In the genomic region with DNA sequence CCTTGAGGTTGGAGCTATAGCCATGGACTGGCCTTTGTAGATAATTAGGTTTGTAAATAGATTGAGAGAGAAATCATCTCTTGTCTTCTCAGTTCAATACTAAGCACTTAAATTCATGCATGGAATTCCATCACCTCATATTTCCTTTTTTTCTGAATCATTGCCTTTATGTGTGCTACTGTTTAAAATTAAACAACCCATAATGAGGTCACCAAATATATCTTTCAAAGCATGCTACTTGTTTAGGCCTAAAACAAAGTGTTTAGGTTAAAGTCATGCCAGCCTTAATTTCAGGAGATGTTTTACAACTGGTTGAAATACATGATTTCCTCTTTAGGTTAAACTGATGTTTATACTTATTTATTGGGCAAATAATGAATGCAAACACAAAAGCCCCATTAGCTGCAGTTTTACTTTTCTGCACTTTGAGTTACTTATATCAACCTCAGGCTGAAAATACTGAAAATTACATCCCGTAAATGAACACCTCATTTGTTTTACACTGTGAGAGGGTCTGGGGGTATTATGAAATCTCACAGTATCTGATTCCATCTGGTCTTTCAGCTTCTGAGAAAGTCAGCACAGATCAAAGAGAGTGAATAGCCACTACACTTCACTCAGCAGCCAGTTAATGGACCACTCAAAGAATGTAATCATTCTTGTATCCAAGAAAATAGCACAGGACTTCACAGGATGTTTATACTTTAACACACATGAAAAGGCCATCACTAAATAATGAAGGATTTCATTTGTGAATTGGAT, we compare ENCODE assay signal across 23 mouse cellular contexts.
"Had no signal": no experiment of that assay in that cellular context is flagged by ENCODE, and none has a peak within 500 bp of the region (broad histone marks: within the 10 kb centered on the region; RNA-seq: fewer than 3 reads in every experiment).

No protein-coding gene starts in this region.

- DNase-seq: gastrocnemius, postnatal 14 days; gastrocnemius, postnatal 36 days; heart, adult 2 months; heart, postnatal 14 days; heart, postnatal 36 days; kidney, adult 11 months; kidney, adult 8-10 months; kidney, postnatal 14 days; kidney, postnatal 36 days; layer of hippocampus, adult 9-11 months; layer of hippocampus, postnatal 36 days; left cerebral cortex, postnatal 4 days had no signal

- H3K4me2 ChIP-seq: heart, embryonic 11.5 days; heart, embryonic 13.5 days; heart, embryonic 15.5 days; hindbrain, embryonic 13.5 days; hindbrain, embryonic 15.5 days; limb, embryonic 13.5 days; limb, embryonic 15.5 days; liver, embryonic 12.5 days had no signal

- ATAC-seq: hindbrain, postnatal 0 days; intestine, embryonic 16.5 days; liver, embryonic 12.5 days had no signal

- H3K9ac ChIP-seq: heart, embryonic 13.5 days; heart, embryonic 15.5 days; hindbrain, embryonic 13.5 days; hindbrain, embryonic 15.5 days; limb, embryonic 13.5 days; limb, embryonic 15.5 days; liver, embryonic 12.5 days had no signal

- H3K4me3 ChIP-seq: heart, adult 2 months; heart, embryonic 13.5 days; heart, embryonic 15.5 days; hindbrain, embryonic 13.5 days; hindbrain, embryonic 15.5 days; limb, embryonic 13.5 days; limb, embryonic 15.5 days; liver, embryonic 12.5 days had no signal

- H3K27me3 ChIP-seq: heart, embryonic 13.5 days; heart, embryonic 15.5 days; hindbrain, embryonic 13.5 days; hindbrain, embryonic 15.5 days; limb, embryonic 13.5 days; limb, embryonic 15.5 days; liver, embryonic 12.5 days had no signal

- H3K27ac ChIP-seq: heart, adult 2 months; heart, embryonic 13.5 days; heart, embryonic 15.5 days; hindbrain, embryonic 13.5 days; hindbrain, embryonic 15.5 days; hindbrain, postnatal 0 days; kidney, postnatal 0 days; limb, embryonic 13.5 days; limb, embryonic 15.5 days; liver, embryonic 12.5 days had no signal

- H3K36me3 ChIP-seq: heart, embryonic 13.5 days; heart, embryonic 15.5 days; hindbrain, embryonic 13.5 days; hindbrain, embryonic 15.5 days; limb, embryonic 13.5 days; limb, embryonic 15.5 days; liver, embryonic 12.5 days had no signal

- H3K4me1 ChIP-seq: heart, embryonic 13.5 days; heart, embryonic 15.5 days; hindbrain, embryonic 13.5 days; hindbrain, embryonic 15.5 days; limb, embryonic 13.5 days; limb, embryonic 15.5 days; liver, embryonic 12.5 days had no signal

- H3K9me3 ChIP-seq: heart, embryonic 13.5 days; heart, embryonic 15.5 days; hindbrain, embryonic 15.5 days; limb, embryonic 13.5 days; limb, embryonic 15.5 days; liver, embryonic 12.5 days had no signal
